Mouse (Mus musculus) heart, postnatal 4 days (tissue): Measurements from ENCODE around the gene Chchd10. TPM values are rescaled to one million over a fixed set of nuclear protein-coding genes. Genes with fewer than 3 reads are reported as not detected.
"Not testable (repeated sequence)": the region's sequence is repeated elsewhere in the genome, so short reads cannot be mapped to it uniquely, and the experiment has no call there.

Source experiments
- DNase-seq: peaks from one replicate; pipeline ENCODE4 v3.0.0; 2021
- total RNA-seq, 2 experiments: library from RNA; stranded (reverse); gene quantifications; 2 replicates each; pipeline ENCODE4 v1.2.3; 2021

Chchd10 gene
- 100 to 1,000 TPM; 882 to 898 TPM for total RNA-seq

GRCm38 (mm10) chr10:75932891-75933290 lies at the start of gene Chchd10:
TSS of gene Chchd10 (plus strand) at chr10:75933130.
- DNase-seq, result no peak

- peak; percentile 87 for DNase-seq
Measured at GRCm38 (mm10) chr10:75883232-75883552, 49.7 kb upstream of the Chchd10 start.

DNA sequence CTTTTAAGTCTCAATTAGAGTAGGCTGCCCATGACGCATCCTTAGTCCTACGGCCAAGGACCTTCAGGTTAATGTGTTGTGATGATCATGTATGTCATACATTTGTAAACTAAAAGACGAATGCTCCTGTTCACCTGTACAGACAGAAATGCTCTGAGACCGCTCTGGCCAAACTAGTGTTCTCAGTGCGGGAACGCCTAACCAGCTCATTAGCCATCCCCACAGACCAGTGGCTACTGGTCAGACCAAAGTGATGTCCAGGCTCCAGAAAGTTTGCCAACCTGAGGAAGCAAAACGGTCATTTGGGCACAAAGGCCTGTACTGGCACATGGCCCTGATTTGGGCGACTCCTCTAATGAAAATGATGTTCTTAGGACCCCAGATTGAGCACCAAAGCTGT lies 48.2 kb upstream of the Chchd10 start:
- no peak for DNase-seq

- not testable (repeated sequence) for DNase-seq
Measured at GRCm38 (mm10) chr10:75887504-75887903, 45.4 kb upstream of the Chchd10 start.

GRCm38 (mm10) chr10:75889406-75890153 lies 43.4 kb upstream of the Chchd10 start:
- DNase-seq, result no peak

- peak; percentile 92 for DNase-seq
Measured at GRCm38 (mm10) chr10:75893089-75893750, 39.7 kb upstream of the Chchd10 start, which contains the start of gene Derl3. TSS of gene Derl3 (plus strand) at chr10:75893413.

- no peak for DNase-seq
Measured at GRCm38 (mm10) chr10:75894601-75895000, 38.3 kb upstream of the Chchd10 start.

- no peak for DNase-seq
Measured at GRCm38 (mm10) chr10:75895730-75896129, 37.2 kb upstream of the Chchd10 start.

DNA sequence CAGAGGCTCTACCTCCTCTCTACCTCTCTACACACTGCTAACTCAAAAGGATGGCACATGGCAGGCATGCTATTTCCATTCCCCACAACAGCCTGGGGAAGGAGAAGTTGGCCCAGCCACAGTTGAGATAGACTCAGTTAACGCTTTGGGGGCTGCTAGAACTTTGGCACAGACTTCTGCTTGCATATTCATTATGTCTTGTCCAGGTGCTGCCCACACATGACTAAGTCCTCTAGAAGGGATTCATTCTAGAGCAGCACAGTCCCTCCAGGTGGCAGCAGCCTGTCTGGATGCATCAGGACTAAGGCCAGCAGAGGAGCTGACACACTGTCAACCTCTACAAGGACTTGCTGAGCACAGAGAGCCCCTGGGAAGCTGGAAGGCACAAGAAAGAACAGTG lies 36.7 kb upstream of the Chchd10 start:
- DNase-seq, result no peak

DNA sequence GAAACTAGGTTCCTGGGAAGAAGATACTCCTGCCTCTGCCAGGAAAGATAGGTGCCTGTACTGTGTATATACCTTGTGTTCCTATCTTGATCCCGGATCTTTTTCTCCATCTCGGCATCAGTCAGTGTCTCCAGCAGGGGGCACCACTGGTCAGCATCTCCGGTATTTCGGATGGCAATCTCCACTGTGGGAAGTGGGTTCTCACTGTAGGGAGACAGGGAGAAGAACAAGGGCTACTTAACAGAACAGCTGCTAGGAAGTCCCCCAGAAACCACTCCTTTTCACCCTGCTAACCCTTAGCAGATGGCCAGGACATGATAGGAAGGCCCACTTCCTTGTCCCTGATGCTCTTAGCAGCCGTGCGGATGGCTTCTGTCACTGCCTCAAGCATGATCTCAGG lies 35.6 kb upstream of the Chchd10 start:
- DNase-seq, result peak; percentile 76

- no peak for DNase-seq
Measured at GRCm38 (mm10) chr10:75898039-75898564, 34.8 kb upstream of the Chchd10 start.

- DNase-seq, result peak; percentile 52
Measured at GRCm38 (mm10) chr10:75898846-75899245, 34.1 kb upstream of the Chchd10 start.

DNA sequence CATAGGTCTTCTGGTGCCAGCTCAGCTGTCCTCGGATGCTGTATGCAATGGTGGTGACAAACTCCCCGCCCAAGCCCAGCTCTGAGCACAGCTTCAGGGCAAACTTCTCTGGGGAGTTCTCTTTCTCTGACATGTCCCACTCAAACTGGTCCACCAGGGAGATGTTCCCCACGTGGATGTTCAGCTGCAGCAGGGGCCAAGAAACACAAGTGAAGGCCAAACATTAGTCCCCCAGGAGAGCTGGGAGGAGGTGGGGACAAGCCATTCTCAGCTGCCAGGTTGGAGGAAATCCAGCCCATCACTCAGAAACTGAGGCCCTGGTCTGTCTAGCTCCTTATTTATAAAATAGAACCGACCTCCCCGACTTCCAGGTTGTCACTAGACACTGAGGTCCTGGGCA lies 28.5 kb upstream of the Chchd10 start:
- no peak for DNase-seq

GRCm38 (mm10) chr10:75906882-75907281 lies 26.0 kb upstream of the Chchd10 start:
- no peak for DNase-seq

DNA sequence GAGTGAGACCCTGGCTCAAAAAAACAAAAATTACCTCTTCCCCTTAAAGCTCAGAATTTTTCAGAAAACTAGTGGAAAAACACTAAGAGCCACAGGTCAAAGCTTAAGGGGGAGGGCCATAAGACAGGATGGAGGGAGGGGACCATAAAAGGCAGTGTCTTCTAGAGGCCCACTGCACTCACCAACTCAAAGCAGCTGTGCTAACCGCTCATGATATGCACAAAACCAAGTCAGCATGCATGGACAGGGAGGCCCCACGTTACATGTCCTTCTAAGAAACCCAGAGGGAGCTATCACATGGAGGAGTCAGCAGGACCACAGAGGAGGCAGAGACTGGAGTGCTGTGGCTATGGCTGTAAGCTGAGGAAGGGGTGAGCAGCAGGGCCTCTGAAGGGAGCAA lies 22.2 kb upstream of the Chchd10 start:
- DNase-seq, result no peak

- no peak for DNase-seq
Measured at GRCm38 (mm10) chr10:75913013-75913589, 19.8 kb upstream of the Chchd10 start.

- no peak for DNase-seq
Measured at GRCm38 (mm10) chr10:75915557-75915956, 17.4 kb upstream of the Chchd10 start.

DNA sequence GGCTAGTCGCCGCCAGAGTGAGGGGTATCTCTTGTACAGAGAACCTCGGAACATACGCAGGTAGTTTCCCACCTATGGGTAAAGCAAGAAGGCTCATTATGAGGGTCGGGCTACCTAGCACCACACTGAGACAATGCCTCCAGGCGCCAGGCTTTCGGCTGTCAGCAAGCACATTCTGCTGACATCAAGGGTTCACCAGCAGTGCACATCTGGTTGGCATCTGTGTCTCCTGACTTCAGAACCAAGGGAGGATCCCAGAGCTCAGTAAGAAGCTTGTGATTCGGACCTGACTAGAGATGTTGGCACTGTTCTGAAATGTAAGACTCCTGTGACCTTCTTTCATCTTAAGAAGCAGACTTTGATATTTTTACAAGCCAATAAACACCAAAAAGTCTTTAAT lies 16.1 kb upstream of the Chchd10 start:
- no peak for DNase-seq

DNA sequence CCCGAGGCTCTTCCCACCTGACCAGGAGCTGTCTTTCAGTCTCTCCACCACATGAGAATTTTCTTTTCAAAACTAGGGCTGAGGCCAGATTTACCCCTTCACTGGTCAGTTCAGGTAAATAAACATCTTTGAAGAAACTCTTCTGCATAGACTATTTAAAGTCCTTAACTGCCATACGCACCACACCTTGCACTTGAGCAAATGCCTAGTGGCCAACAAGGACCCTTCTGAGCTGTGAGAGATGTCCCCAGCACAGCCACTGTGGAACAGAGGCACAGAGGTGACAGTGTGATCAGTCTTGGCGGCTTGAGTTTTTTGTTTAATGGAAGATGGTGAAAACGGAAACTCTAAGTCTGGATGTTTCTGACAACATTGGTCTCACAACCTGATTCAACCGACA lies 13.9 kb upstream of the Chchd10 start:
- DNase-seq, result no peak

- DNase-seq, result peak; percentile 96
Measured at GRCm38 (mm10) chr10:75921026-75921725, 11.8 kb upstream of the Chchd10 start, which contains the start of gene Smarcb1. TSS of gene Smarcb1 (minus strand) at chr10:75921617.

- peak; percentile 40 for DNase-seq
Measured at GRCm38 (mm10) chr10:75921726-75922560, 11.0 kb upstream of the Chchd10 start.

GRCm38 (mm10) chr10:75924324-75924723 lies 8.6 kb upstream of the Chchd10 start:
- DNase-seq, result no peak
